Mouse (Mus musculus): ENCODE results near the gene Pafah2. TPM values are rescaled to one million over a fixed set of nuclear protein-coding genes. Genes with fewer than 3 reads are reported as not detected.
A peak's percentile ranks its signal among the peaks of the same experiment; 100 is the strongest.

The Pafah2 gene
- polyA plus RNA-seq, 2 experiments: 4.3 to 5.4 TPM

DNA sequence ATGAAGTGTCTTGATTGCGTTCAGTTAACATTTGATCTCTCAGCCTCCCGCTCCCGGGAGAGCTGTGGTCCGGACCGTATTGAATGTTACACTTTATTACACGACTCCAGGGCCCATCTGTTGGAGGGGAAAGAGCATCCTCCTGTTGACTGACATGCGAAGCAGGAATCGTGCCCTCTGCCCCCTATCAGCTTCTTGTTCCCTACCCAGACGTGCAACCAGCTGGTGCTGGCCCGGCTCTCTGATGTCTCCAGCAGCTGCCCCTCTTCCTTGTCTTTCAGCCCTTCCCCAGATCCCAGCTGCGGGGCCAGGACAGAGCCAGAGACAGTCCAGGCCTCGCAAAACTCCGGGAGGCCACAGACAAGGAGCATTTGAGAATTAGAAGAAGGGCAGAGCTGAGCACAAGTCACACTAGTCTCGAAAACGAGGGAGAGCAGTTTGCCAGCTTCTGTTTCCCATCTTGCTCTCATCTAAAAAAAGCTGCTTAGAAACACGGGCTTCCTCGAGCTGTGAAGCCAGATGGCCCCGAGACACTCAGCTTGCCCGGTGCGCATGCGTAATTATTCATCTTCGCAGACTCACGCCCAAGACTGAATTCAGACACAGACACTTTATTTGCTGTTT lies 34.4 kb downstream of the Pafah2 start:
- Histone ChIP-seq H3K4me3 (ENCODE audit: insufficient read depth in 1 of 2, low read depth in 2 of 2, low read length in 2 of 2) (no peak overlapping the region), H3K9ac (replicated peaks) (no peak overlapping the region), H3K27ac (no peak overlapping the region), H3K36me3 (replicated peaks; ENCODE audit: control insufficient read depth, insufficient read depth, low read depth) (no peaks in the 10 kb centered on the region), H3K4me2 (ENCODE audit: low read depth) (no peak overlapping the region), H3K9me3 (ENCODE audit: control insufficient read depth, low read length) (no peaks in the 10 kb centered on the region), H3K27me3 (ENCODE audit: control insufficient read depth, insufficient read depth, low read length) (no peaks in the 10 kb centered on the region), H3K4me1 (replicated peaks; ENCODE audit: control insufficient read depth in 2 of 2, insufficient read depth in 2 of 2, low read length in 1 of 2) (no peaks in the 10 kb centered on the region)
- ATAC-seq (ENCODE audit: insufficient read depth): no peak
- no peak for TF ChIP-seq CTCF (IDR thresholded peaks at IDR 0.05; ENCODE audit: low read depth)
- TF ChIP-seq EP300 (IDR thresholded peaks at IDR 0.05; ENCODE audit: low read depth): no peak
- 60% methylated on average over 23 of the region's 23 CpGs for WGBS (ENCODE audit: insufficient replicate concordance)
- DNase-seq (ENCODE audit: low read depth in 3 of 3, low spot score in 3 of 3): no peak

DNA sequence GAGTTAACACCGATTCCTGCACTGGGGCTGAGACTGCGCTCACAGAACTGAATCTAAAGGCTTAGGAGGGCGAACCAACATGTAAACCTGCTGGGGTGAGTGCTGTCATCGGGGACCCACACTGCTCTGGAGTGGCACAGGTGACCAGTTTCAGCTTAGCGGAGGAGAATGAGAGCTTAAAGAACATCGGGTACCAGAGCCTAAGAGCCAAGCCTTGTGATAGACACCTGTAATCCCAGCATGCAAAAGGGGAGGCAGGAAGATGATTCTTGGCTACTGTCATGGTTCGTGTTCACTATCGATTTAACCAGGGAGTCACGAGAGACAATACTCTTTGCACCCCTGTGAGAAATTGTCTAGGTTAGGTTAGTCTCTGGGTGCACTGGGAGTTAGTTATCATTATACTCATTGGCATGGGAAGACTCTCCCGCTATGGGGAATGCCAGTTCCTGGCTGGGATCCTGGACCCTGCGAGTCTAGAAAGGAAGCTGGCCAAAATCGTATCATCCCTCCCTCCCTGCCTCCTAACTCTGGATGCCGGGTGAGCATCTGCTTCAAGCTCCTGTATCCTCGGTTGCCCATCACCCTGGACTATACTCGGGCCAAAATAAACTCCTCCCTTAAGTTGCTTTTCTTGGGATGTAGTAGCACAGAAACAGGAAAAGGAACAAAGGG lies 36.7 kb downstream of the Pafah2 start:
- no peak for DNase-seq (ENCODE audit: low read depth in 3 of 3, low spot score in 3 of 3)
- ATAC-seq (ENCODE audit: insufficient read depth): no peak
- H3K27ac ChIP-seq: no peak overlapping the region
- H3K36me3 ChIP-seq (replicated peaks; ENCODE audit: control insufficient read depth, insufficient read depth, low read depth): no peaks in the 10 kb centered on the region
- H3K9ac ChIP-seq (replicated peaks): no peak overlapping the region
- H3K4me3 ChIP-seq (ENCODE audit: insufficient read depth in 1 of 2, low read depth in 2 of 2, low read length in 2 of 2): no peak overlapping the region
- TF ChIP-seq EP300 (IDR thresholded peaks at IDR 0.05; ENCODE audit: low read depth) (no peak), CTCF (IDR thresholded peaks at IDR 0.05; ENCODE audit: low read depth) (no peak)
- H3K4me2 ChIP-seq (ENCODE audit: low read depth): no peak overlapping the region
- WGBS (ENCODE audit: insufficient replicate concordance): 73% methylated on average over 15 of the region's 15 CpGs
- no peaks in the 10 kb centered on the region for H3K4me1 ChIP-seq (replicated peaks; ENCODE audit: control insufficient read depth in 2 of 2, insufficient read depth in 2 of 2, low read length in 1 of 2)
- H3K27me3 ChIP-seq (ENCODE audit: control insufficient read depth, insufficient read depth, low read length): no peaks in the 10 kb centered on the region
- no peaks in the 10 kb centered on the region for H3K9me3 ChIP-seq (ENCODE audit: control insufficient read depth, low read length)

- H3K9ac ChIP-seq (replicated peaks): no peak overlapping the region
- no peaks in the 10 kb centered on the region for H3K9me3 ChIP-seq (ENCODE audit: control insufficient read depth, low read length)
- TF ChIP-seq EP300 (IDR thresholded peaks at IDR 0.05; ENCODE audit: low read depth) (no peak), CTCF (IDR thresholded peaks at IDR 0.05; ENCODE audit: low read depth) (no peak)
- no peak overlapping the region for H3K27ac ChIP-seq
- peaks cover 15 to 18% of the 10 kb centered on the region in 2 experiments for H3K4me1 ChIP-seq (replicated peaks; ENCODE audit: control insufficient read depth in 2 of 2, insufficient read depth in 2 of 2, low read length in 1 of 2)
- ATAC-seq (ENCODE audit: insufficient read depth) (no peak), DNase-seq (ENCODE audit: low read depth in 3 of 3, low spot score in 3 of 3) (no peak)
- no peaks in the 10 kb centered on the region for H3K36me3 ChIP-seq (replicated peaks; ENCODE audit: control insufficient read depth, insufficient read depth, low read depth)
- no peak overlapping the region for H3K4me2 ChIP-seq (ENCODE audit: low read depth)
- H3K4me3 ChIP-seq (ENCODE audit: insufficient read depth in 1 of 2, low read depth in 2 of 2, low read length in 2 of 2): no peak overlapping the region
- no peaks in the 10 kb centered on the region for H3K27me3 ChIP-seq (ENCODE audit: control insufficient read depth, insufficient read depth, low read length)
- WGBS (ENCODE audit: insufficient replicate concordance): 42% methylated on average over 7 of the region's 7 CpGs
Measured at GRCm38 (mm10) chr4:134436185-134436584, 40.1 kb downstream of the Pafah2 start.

GRCm38 (mm10) chr4:134436659-134437058 lies 40.5 kb downstream of the Pafah2 start:
- Histone ChIP-seq H3K4me1 (replicated peaks; ENCODE audit: control insufficient read depth in 2 of 2, insufficient read depth in 2 of 2, low read length in 1 of 2) (peaks cover 15 to 18% of the 10 kb centered on the region in 2 experiments), H3K4me2 (ENCODE audit: low read depth) (no peak overlapping the region), H3K27me3 (ENCODE audit: control insufficient read depth, insufficient read depth, low read length) (no peaks in the 10 kb centered on the region), H3K9me3 (ENCODE audit: control insufficient read depth, low read length) (no peaks in the 10 kb centered on the region), H3K4me3 (ENCODE audit: insufficient read depth in 1 of 2, low read depth in 2 of 2, low read length in 2 of 2) (no peak overlapping the region), H3K36me3 (replicated peaks; ENCODE audit: control insufficient read depth, insufficient read depth, low read depth) (no peaks in the 10 kb centered on the region), H3K27ac (no peak overlapping the region), H3K9ac (replicated peaks) (no peak overlapping the region)
- WGBS (ENCODE audit: insufficient replicate concordance): 71% methylated on average over 10 of the region's 10 CpGs
- ATAC-seq (ENCODE audit: insufficient read depth) (no peak), DNase-seq (ENCODE audit: low read depth in 3 of 3, low spot score in 3 of 3) (no peak)
- no peak for TF ChIP-seq CTCF (IDR thresholded peaks at IDR 0.05; ENCODE audit: low read depth)
- TF ChIP-seq EP300 (IDR thresholded peaks at IDR 0.05; ENCODE audit: low read depth): no peak

DNA sequence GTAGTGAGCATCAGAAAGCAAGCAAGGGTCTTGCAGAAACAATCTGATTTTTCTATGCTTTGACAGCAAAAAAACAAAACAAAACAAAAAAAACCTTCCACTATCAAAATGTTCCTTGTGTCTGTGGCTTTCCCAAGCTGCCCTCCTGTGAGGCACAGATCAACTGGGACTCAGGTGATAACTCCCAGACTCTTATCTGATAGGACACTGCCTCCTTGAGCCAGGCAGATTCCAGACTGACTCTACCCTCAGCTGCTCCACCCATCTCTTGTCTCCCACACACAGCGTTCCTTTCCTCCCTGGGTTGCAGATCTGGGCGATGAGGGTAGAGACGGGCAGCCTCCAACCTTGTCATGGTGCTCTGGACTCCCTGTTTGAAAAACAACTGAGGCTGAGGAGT lies 43.0 kb downstream of the Pafah2 start:
- Histone ChIP-seq H3K36me3 (replicated peaks; ENCODE audit: control insufficient read depth, insufficient read depth, low read depth) (no peaks in the 10 kb centered on the region), H3K9ac (replicated peaks) (no peak overlapping the region; the same call in 1 of the 2 replicates), H3K4me2 (ENCODE audit: low read depth) (peak overlapping the region; percentile 31), H3K9me3 (ENCODE audit: control insufficient read depth, low read length) (no peaks in the 10 kb centered on the region), H3K27me3 (ENCODE audit: control insufficient read depth, insufficient read depth, low read length) (no peaks in the 10 kb centered on the region), H3K27ac (no peak overlapping the region; the same call in 1 of the 2 replicates), H3K4me3 (ENCODE audit: insufficient read depth in 1 of 2, low read depth in 2 of 2, low read length in 2 of 2) (no peak overlapping the region), H3K4me1 (replicated peaks; ENCODE audit: control insufficient read depth in 2 of 2, insufficient read depth in 2 of 2, low read length in 1 of 2) (peaks cover 15 to 18% of the 10 kb centered on the region in 2 experiments)
- DNase-seq (ENCODE audit: low read depth in 3 of 3, low spot score in 3 of 3): peak; percentile 63 to 71 (median 69)
- TF ChIP-seq CTCF (IDR thresholded peaks at IDR 0.05; ENCODE audit: low read depth) (no peak), EP300 (IDR thresholded peaks at IDR 0.05; ENCODE audit: low read depth) (peak; percentile 93)
- peak; percentile 97 for ATAC-seq (ENCODE audit: insufficient read depth)
- WGBS (ENCODE audit: insufficient replicate concordance): 9% methylated on average over 3 of the region's 3 CpGs

Measured in liver, embryonic 14.5 days (tissue).